Mouse (Mus musculus) heart, embryonic 16.5 days (tissue): ENCODE results near the gene Hsd11b1. TPM values are rescaled to one million over a fixed set of nuclear protein-coding genes. Genes with fewer than 3 reads are reported as not detected.

Source experiments
- ATAC-seq: fragments of 200-750 bp; cut with Nextera tagmentation; replicated peaks from 2 replicates; pipeline ENCODE4 v1.8.0; 2017; ENCODE audit warnings: moderate number of reproducible peaks; ENCODE audit not compliant: insufficient read depth, low FRiP score; ENCODE audit errors: extremely low read depth
- H3K27ac ChIP-seq: fragments of 300-500 bp; sonication (generic); 2 replicates; pipeline ENCODE4 v1.5.1; 2014; ENCODE audit warnings: mild to moderate bottlenecking, low read length, control low read depth, moderate library complexity
- H3K27me3 ChIP-seq: fragments of 300-500 bp; sonication (generic); 2 replicates; pipeline ENCODE4 v1.6.1; 2014; ENCODE audit warnings: low read length, mixed read lengths; ENCODE audit not compliant: control insufficient read depth, insufficient read depth
- H3K36me3 ChIP-seq: fragments of 300-500 bp; sonication (generic); 2 replicates; pipeline ENCODE4 v1.6.1; 2014; ENCODE audit not compliant: control insufficient read depth, insufficient read depth
- H3K4me1 ChIP-seq: fragments of 300-500 bp; sonication (generic); 2 replicates; pipeline ENCODE4 v1.6.1; 2014; ENCODE audit warnings: low read length, mixed read lengths; ENCODE audit not compliant: control insufficient read depth, insufficient read depth
- H3K4me2 ChIP-seq: fragments of 300-500 bp; sonication (generic); 2 replicates; pipeline ENCODE4 v1.6.1; 2014; ENCODE audit warnings: low read depth, mild to moderate bottlenecking, control low read depth, low read length
- H3K4me3 ChIP-seq: fragments of 300-500 bp; sonication (generic); 2 replicates; pipeline ENCODE4 v1.5.1; 2014; ENCODE audit warnings: mild to moderate bottlenecking, control low read depth, low read length
- H3K9ac ChIP-seq: fragments of 300-500 bp; sonication (generic); 2 replicates; pipeline ENCODE4 v1.6.1; 2014; ENCODE audit warnings: low read length, control low read depth
- H3K9me3 ChIP-seq: fragments of 300-500 bp; sonication (generic); replicated peaks from 2 replicates; pipeline ENCODE4 v1.6.1; 2016; ENCODE audit warnings: low read length; ENCODE audit not compliant: control insufficient read depth
- WGBS: fragments of 180-500 bp; shearing (Covaris S2); extraction: QIAGEN DNeasy Blood & Tissue Kit; methylation state at CpG from one replicate; pipeline ENCODE4 v1.1.7; 2014; 5-methylcytosine and 5-hydroxymethylcytosine counted together
- polyA plus RNA-seq: library from polyadenylated mRNA; unstranded; fragments of >200 nt; fragmentation: Nextera tagmentation; extraction: Ambion mirVana; gene quantifications from 2 replicates; pipeline ENCODE4 v1.2.1, GENCODE M21; 2015

The Hsd11b1 gene
- polyA plus RNA-seq, 1 experiment from 2014 or later: 3.7 TPM

DNA sequence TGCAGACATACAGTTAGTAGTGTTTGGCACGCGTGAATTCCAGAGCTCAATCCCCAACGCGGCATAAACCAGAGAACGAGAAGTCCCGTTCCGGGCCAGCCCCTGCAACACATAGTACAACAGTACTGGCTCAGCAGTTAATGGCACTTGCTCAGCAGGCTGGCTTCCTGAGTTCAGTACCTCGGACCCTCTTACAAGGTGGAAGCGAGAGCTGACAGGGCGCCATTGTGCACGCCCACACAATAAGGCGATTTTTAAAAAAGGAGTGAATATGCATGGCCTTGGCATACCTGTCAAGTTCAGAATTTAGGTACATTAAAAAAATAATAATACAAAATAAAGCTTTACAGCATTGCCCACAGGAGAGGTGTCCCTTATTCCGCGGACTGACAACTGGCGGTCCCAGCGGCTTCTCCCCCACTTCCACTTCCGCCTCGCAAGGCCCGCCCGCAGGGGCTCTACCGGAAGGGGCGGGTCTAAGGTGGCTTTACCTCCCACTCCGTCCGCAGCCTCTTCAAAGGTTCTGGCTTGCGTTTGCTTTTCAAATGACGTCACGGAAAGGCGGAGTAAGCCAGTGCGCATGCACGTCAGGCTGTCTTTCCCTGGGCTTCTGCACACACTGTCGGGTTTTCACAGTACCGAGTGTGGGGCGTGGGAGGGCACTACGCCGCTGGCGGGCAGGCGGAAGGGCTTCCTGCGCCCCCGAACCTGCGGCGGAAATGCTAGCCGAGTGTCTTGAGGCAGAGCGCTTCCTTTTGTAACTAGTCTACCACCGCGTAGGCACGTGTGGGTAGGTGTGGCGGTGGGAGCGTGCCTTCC lies 90.7 kb downstream of the Hsd11b1 start:
- peak overlapping the region; percentile 89 for H3K27ac ChIP-seq
- peak overlapping the region; percentile 86 for H3K4me2 ChIP-seq
- H3K4me1 ChIP-seq: peaks cover 39% of the 10 kb centered on the region
- peak overlapping the region; percentile 87 for H3K9ac ChIP-seq
- peak; percentile 97 for ATAC-seq
- no peaks in the 10 kb centered on the region for H3K27me3 ChIP-seq
- H3K9me3 ChIP-seq: no peaks in the 10 kb centered on the region
- peak overlapping the region; percentile 69 for H3K4me3 ChIP-seq
- WGBS: under 1% methylated on average over 48 of the region's 48 CpGs
- no peaks in the 10 kb centered on the region for H3K36me3 ChIP-seq

Other genes starting within 250 kb of the Hsd11b1 start
- 0.24 and 0.34 TPM in 2 replicates for gene Syt14, start 228.3 kb downstream of the Hsd11b1 start, polyA plus RNA-seq
- 5.6 and 7.3 TPM in 2 replicates for gene Diexf, start 133.8 kb downstream of the Hsd11b1 start, polyA plus RNA-seq
- 5.3 and 5.6 TPM in 2 replicates for gene Irf6, start 111.0 kb downstream of the Hsd11b1 start, polyA plus RNA-seq
- 11.5 and 11.7 TPM in 2 replicates for gene A130010J15Rik, start 96.0 kb downstream of the Hsd11b1 start, polyA plus RNA-seq
- 5.9 and 13.3 TPM in 2 replicates for gene Traf3ip3, start 62.4 kb downstream of the Hsd11b1 start, polyA plus RNA-seq
- 9.6 and 11.6 TPM in 2 replicates for gene Lamb3, start 56.4 kb downstream of the Hsd11b1 start, polyA plus RNA-seq
- 118 and 147 TPM in 2 replicates for gene G0s2, start 9.1 kb upstream of the Hsd11b1 start, polyA plus RNA-seq
- gene Camk1g, start 106.2 kb upstream of the Hsd11b1 start, polyA plus RNA-seq: 13.6 and 16.6 TPM in 2 replicates